Mouse (Mus musculus) embryonic facial prominence, embryonic 11.5 days (tissue): Measurements from ENCODE around the gene Lins1. TPM values are rescaled to one million over a fixed set of nuclear protein-coding genes. Genes with fewer than 3 reads are reported as not detected.

Experiments
- ATAC-seq: fragments of 200-750 bp; cut with Nextera tagmentation; replicated peaks from 2 replicates; pipeline ENCODE4 v1.8.0; 2017; ENCODE audit warnings: low read depth; ENCODE audit not compliant: insufficient number of reproducible peaks, low FRiP score, low TSS enrichment
- DNase-seq: peaks from one replicate; pipeline ENCODE4 v3.0.0-alpha.2; 2015; ENCODE audit warnings: low spot score
- H3K27ac ChIP-seq: fragments of 300-500 bp; sonication (generic); replicated peaks from 2 replicates; pipeline ENCODE4 v1.5.1; 2014; ENCODE audit warnings: mild to moderate bottlenecking, low read depth, low read length, control low read depth
- H3K27me3 ChIP-seq: fragments of 300-500 bp; sonication (generic); 2 replicates; pipeline ENCODE4 v1.6.1; 2014; ENCODE audit warnings: mild to moderate bottlenecking, low read length, moderate library complexity, mixed read lengths; ENCODE audit not compliant: control insufficient read depth, insufficient read depth
- H3K36me3 ChIP-seq: fragments of 300-500 bp; sonication (generic); replicated peaks from 2 replicates; pipeline ENCODE4 v1.6.1; 2014; ENCODE audit warnings: low read depth, mild to moderate bottlenecking, low read length, moderate library complexity, mixed read lengths; ENCODE audit not compliant: control insufficient read depth, insufficient read depth
- H3K4me1 ChIP-seq: fragments of 300-500 bp; sonication (generic); 2 replicates; pipeline ENCODE4 v1.6.1; 2014; ENCODE audit warnings: low read length, mixed read lengths; ENCODE audit not compliant: control insufficient read depth, insufficient read depth
- H3K4me2 ChIP-seq: fragments of 300-500 bp; sonication (generic); 2 replicates; pipeline ENCODE4 v1.6.1; 2014; ENCODE audit warnings: low read depth, mild to moderate bottlenecking, control low read depth, low read length, moderate library complexity
- H3K4me3 ChIP-seq: fragments of 300-500 bp; sonication (generic); 2 replicates; pipeline ENCODE4 v1.5.1; 2014; ENCODE audit warnings: low read depth, low read length, control low read depth
- H3K9ac ChIP-seq: fragments of 300-500 bp; sonication (generic); replicated peaks from 2 replicates; pipeline ENCODE4 v1.6.1; 2014; ENCODE audit warnings: mild to moderate bottlenecking, control low read depth, low read length
- H3K9me3 ChIP-seq: fragments of 300-500 bp; sonication (generic); replicated peaks from 2 replicates; pipeline ENCODE4 v1.6.1; 2016; ENCODE audit warnings: mild to moderate bottlenecking, low read length, inconsistent platforms, mixed read lengths; ENCODE audit not compliant: control insufficient read depth
- WGBS: fragments of 180-500 bp; shearing (Covaris S2); extraction: QIAGEN DNeasy Blood & Tissue Kit; methylation state at CpG from one replicate; pipeline ENCODE4 v1.1.7; 2014; 5-methylcytosine and 5-hydroxymethylcytosine counted together
- polyA plus RNA-seq: library from polyadenylated mRNA; unstranded; fragments of >200 nt; fragmentation: Nextera tagmentation; extraction: Ambion mirVana; gene quantifications from 2 replicates; pipeline ENCODE4 v1.2.1, GENCODE M21; 2014

Gene Lins1
- polyA plus RNA-seq, 1 experiment from 2014 or later, result 26.9 TPM

DNA sequence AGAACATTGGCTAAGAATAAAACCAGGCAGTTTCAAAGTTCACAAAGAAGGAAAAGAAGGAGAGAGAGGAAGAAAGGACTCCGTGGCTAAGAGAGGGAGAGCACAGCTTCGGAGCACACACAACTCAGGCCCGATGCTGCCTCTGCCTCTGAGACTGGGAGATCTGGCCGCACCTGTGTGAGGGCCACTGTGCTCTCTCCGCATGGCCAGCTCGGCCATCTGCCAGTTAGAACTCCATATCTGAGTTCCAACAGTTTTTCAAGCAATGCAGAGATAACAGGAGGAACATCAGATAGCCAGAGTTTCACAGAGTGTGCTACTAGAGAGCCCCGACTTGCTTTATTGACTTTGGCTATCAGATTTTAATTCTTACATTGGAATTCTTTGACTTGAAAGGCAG is 4.8 kb downstream of the Lins1 start:
- Histone ChIP-seq H3K9ac (no peak overlapping the region), H3K9me3 (no peaks in the 10 kb centered on the region)
- DNase-seq, result no peak

DNA sequence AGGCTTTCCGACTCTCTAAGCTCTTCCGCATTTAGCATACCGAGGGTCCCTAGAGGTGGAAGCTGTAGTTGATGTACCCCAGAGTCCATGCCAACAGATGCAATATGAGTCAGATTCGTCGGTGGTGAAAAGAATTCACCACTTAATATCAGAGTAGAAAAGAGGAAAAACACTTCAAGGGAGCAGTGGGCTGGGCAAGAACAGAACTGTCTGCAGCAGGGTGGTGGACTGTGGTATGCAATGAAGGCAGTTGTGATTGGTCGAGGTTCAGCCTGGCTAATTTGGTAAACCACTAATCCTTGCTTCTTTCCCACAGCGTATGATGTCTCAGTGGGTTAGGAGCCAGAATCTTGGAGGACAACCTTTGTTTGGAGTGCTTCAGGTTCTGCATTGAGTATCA is 13.0 kb downstream of the Lins1 start:
- no peak overlapping the region for H3K27ac ChIP-seq
- no peaks in the 10 kb centered on the region for H3K36me3 ChIP-seq
- 88% methylated on average over 7 of the region's 7 CpGs for WGBS
- H3K4me1 ChIP-seq, result no peaks in the 10 kb centered on the region
- no peaks in the 10 kb centered on the region for H3K27me3 ChIP-seq
- no peak overlapping the region for H3K4me3 ChIP-seq
- no peak for ATAC-seq
- no peak overlapping the region for H3K9ac ChIP-seq
- H3K9me3 ChIP-seq, result no peaks in the 10 kb centered on the region
- H3K4me2 ChIP-seq, result no peak overlapping the region
- DNase-seq, result no peak

More for the DNA sequence above, 4.8 kb downstream of the Lins1 start:
- Histone ChIP-seq H3K4me2 (no peak overlapping the region), H3K27me3 (no peaks in the 10 kb centered on the region), H3K4me3 (no peak overlapping the region), H3K27ac (no peak overlapping the region), H3K4me1 (no peaks in the 10 kb centered on the region), H3K36me3 (no peaks in the 10 kb centered on the region)
- 80% methylated on average over 7 of the region's 7 CpGs for WGBS
- ATAC-seq, result no peak

DNA sequence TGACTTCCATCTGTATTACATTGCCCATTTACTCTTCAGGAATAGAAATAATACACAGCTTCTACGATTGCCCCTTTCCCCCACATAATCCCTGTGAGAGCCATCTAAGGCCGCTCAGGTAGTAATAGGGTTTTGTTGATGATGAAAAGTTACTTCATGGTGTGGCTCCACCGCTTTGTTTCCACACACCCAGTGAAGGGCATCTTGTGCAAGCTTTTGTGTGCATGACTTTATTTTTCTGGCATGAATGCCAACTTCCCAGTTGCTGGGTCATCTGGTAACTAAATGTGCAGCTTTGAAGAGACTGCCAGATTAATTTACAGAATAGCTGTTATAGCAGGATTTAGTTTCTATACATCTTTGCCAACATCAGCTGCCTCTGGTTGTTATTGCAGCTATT is 14.9 kb downstream of the Lins1 start:
- H3K36me3 ChIP-seq, result no peaks in the 10 kb centered on the region
- WGBS, result 91% methylated on average over 3 of the region's 3 CpGs
- H3K4me3 ChIP-seq, result no peak overlapping the region
- H3K9ac ChIP-seq, result no peak overlapping the region
- no peak for DNase-seq
- H3K9me3 ChIP-seq, result no peaks in the 10 kb centered on the region
- no peak overlapping the region for H3K4me2 ChIP-seq
- H3K27me3 ChIP-seq, result no peaks in the 10 kb centered on the region
- H3K4me1 ChIP-seq, result no peaks in the 10 kb centered on the region
- ATAC-seq, result no peak
- H3K27ac ChIP-seq, result no peak overlapping the region

- Histone ChIP-seq H3K4me1 (no peaks in the 10 kb centered on the region), H3K27me3 (no peaks in the 10 kb centered on the region), H3K9ac (no peak overlapping the region), H3K4me3 (no peak overlapping the region), H3K27ac (no peak overlapping the region), H3K4me2 (no peak overlapping the region), H3K9me3 (no peaks in the 10 kb centered on the region), H3K36me3 (no peaks in the 10 kb centered on the region; the same call in 1 of the 2 replicates)
- peak; percentile 10 for DNase-seq
- ATAC-seq, result no peak
- 80% methylated on average over 2 of the region's 2 CpGs for WGBS
Observed at GRCm38 (mm10) chr7:66711166-66711565, 21.5 kb downstream of the Lins1 start.

GRCm38 (mm10) chr7:66724514-66724913 is 34.8 kb downstream of the Lins1 start:
- Histone ChIP-seq H3K27me3 (no peaks in the 10 kb centered on the region), H3K4me3 (no peak overlapping the region), H3K9me3 (no peaks in the 10 kb centered on the region), H3K27ac (no peak overlapping the region), H3K9ac (no peak overlapping the region), H3K4me2 (no peak overlapping the region), H3K4me1 (no peaks in the 10 kb centered on the region), H3K36me3 (no peaks in the 10 kb centered on the region)
- DNase-seq (no peak), ATAC-seq (no peak)
- 81% methylated on average over 4 of the region's 4 CpGs for WGBS

DNA sequence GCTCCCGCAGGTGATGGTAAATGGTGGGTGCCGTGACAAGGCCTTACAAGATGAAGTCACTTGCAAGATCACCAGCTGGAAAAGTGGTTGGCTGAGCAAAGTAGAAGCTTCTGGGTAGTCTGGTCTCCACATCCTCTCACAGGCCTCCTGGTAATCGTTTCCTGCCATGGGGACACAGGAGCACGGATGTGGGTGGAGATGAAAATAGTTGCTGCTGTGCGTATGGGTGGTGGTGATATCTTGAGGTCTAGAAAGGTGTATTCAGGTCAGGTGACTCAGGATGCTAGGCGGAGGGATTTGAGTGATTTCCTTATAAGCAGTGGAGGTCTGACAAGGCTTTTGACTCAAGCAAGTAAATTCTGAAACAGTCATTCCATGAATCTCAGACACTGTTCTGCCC is 35.3 kb downstream of the Lins1 start:
- ATAC-seq, result no peak
- Histone ChIP-seq H3K4me2 (no peak overlapping the region), H3K9me3 (no peaks in the 10 kb centered on the region), H3K4me1 (no peaks in the 10 kb centered on the region), H3K27ac (no peak overlapping the region), H3K36me3 (no peaks in the 10 kb centered on the region), H3K9ac (no peak overlapping the region), H3K4me3 (no peak overlapping the region), H3K27me3 (no peaks in the 10 kb centered on the region)
- DNase-seq, result no peak
- 83% methylated on average over 6 of the region's 6 CpGs for whole genome bisulfite sequencing

DNA sequence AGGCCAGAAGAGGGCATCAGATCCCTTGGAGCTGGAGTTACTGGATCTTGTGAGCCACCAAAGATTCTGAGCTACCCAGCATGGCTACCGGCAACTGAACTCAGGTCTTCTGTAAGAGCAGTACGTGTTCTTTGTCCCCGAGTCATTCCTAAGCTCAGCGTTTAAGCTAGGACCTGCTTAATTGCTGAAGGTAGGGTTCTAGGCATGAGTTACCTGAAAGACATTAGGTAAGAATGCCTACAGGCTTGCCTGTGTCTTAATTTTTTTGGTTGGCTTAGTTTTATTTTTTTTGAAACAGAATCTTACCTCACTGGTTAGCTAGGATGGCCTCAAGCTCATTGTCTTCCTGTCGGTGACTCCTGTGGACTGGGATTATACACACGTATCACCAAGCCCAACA is 38.4 kb downstream of the Lins1 start:
- H3K27ac ChIP-seq, result no peak overlapping the region
- H3K9me3 ChIP-seq, result no peaks in the 10 kb centered on the region
- no peak overlapping the region for H3K9ac ChIP-seq
- DNase-seq (no peak), ATAC-seq (no peak)
- WGBS, result 94% methylated on average over 6 of the region's 6 CpGs
- H3K27me3 ChIP-seq, result no peaks in the 10 kb centered on the region
- no peaks in the 10 kb centered on the region for H3K4me1 ChIP-seq
- H3K36me3 ChIP-seq, result no peaks in the 10 kb centered on the region
- H3K4me2 ChIP-seq, result no peak overlapping the region
- no peak overlapping the region for H3K4me3 ChIP-seq

GRCm38 (mm10) chr7:66729232-66729631 is 39.5 kb downstream of the Lins1 start:
- 83% methylated on average over 2 of the region's 2 CpGs for WGBS
- H3K27ac ChIP-seq, result no peak overlapping the region
- H3K27me3 ChIP-seq, result no peaks in the 10 kb centered on the region
- H3K9ac ChIP-seq, result no peak overlapping the region
- no peak for ATAC-seq
- H3K36me3 ChIP-seq, result no peaks in the 10 kb centered on the region
- H3K4me2 ChIP-seq, result no peak overlapping the region
- no peak overlapping the region for H3K4me3 ChIP-seq
- no peaks in the 10 kb centered on the region for H3K9me3 ChIP-seq
- no peak for DNase-seq
- H3K4me1 ChIP-seq, result no peaks in the 10 kb centered on the region
